Mouse (Mus musculus) kidney, adult 9 months (tissue): ENCODE results near the gene Aen.

Source experiments
- DNase-seq: peaks from one replicate; pipeline ENCODE4 v3.0.0; 2022

The Aen gene

DNA sequence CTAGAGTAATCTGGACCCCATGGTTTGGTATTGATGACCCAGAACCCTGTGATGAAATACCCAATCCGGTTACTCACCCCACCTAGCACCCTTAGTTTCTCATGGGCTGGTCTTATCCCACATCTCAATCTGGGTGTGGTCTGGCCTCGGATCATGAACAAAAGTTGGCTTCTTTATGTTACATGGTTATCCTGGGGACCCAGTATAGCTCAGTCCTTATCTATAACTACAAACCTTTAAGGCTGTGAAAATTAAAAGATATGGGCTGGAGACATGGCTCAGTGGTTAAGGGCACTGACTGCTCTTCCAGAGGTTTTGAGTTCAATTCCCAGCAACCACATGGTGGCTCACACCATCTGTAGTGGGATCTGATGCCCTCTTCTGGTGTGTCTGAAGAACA lies 46.9 kb downstream of the Aen start:
- no peak for DNase-seq

DNA sequence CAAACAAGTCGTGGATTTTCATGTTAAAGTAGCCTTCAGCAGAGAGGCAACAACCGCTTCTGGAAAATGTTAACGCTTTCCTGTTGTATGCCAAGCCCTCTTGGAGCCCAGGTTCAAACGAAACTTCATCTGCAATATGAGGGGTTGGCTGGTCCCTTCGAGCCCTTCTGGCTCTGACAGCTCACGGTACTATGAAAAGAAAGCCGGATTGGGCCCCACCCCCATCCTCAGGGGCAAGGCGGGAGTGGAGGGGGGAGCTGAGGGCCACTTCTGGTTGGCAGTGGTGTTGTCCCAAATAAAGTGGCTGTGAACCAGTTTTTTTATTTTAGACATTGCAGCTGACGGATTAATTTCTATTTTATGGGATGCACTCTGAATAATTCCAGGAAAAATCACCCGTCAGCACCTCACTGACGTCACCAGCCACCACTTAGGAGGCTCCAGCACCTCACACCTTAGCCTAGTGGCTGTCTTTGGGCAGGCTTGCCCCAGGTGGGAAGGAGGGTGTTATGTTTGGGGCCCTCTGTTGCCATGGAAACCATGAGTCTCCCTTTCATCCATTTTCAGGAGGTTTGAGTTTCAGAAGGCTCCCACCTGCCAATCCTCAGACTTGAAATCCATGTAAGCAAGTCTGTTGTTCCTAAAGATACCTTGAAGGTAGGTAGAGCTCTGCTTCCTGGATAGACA lies 58.4 kb downstream of the Aen start:
- DNase-seq = no peak

DNA sequence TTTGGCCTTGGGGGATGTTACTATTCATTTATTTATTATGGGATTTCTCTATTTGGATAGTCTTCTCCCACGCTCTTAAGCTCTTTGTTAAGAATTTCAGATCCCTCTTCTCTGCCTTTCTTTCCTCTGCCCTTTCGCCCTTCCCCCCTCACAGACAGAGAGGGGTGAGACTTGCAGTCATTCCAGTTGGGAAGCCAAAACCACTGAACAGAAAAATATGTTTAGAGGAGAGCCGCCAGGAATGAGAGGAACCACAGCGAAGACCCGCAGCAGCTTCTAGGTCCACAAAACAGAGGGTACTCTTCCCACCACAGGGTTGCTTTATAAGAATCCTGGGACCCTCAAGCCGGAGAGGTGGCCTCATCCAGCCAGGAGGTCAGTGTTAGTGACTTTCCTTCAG lies 59.0 kb downstream of the Aen start:
- DNase-seq = no peak

DNA sequence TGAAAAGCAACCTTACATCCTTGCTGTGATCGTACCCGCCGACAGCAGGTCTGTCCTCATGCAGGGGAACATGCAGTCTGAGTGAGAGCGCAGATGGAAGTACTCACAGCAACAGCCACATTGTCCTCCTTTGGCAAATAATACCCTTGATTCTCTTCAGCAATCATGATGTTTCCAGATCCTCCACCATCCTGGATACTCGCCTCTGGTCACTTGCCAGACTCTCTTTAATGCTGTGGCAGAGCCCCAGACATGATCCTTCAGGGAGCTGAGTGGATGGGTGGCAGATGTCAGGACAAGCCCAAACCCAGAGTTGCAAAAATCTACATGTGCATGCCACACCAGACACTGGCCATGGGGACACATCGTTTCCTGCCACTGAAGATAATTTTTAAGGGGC lies 59.4 kb downstream of the Aen start:
- DNase-seq = no peak

DNA sequence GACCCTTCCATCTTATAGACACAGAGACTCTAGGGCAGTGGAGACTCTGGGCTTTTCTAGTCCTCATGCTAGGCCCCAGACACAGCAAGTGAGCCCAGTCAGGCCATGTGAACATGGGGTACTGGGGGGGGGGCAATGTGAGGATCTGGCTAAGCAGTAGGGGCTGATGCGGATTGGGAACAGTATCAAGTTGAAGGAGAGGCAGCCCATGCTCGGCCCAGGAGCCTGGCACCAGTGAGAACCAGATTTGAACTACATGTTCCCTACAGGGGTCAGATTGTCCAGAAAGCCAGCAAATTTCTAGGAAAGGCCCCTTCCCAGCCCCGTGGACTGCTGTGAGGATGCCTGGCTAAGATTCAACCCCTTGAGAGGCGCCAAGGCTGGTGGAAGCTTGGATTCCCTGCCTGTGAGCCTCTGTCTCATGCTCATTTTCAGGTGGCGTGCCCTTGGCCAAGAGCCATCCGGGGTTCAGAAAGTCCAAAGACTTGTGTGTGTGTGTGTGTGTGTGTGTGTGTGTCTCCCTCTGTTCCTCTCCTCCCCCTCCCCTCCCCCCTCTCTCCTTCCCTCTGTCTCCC lies 62.9 kb downstream of the Aen start:
- DNase-seq = peak; percentile 45
